Mouse (Mus musculus): ENCODE data around the gene Aen.

Gene Aen

GRCm38 (mm10) chr7:78893917-78894316, 1.7 kb upstream of the Aen start:
- DNase-seq (ENCODE audit: low spot score): no peak

- DNase-seq (ENCODE audit: low spot score): no peak
Measured at GRCm38 (mm10) chr7:78895021-78895652, 517 bp upstream of the Aen start.

GRCm38 (mm10) chr7:78897567-78897966, 1.9 kb downstream of the Aen start:
- DNase-seq (ENCODE audit: low spot score): no peak

- DNase-seq (ENCODE audit: low spot score): no peak
Measured at GRCm38 (mm10) chr7:78903174-78903870, 7.7 kb downstream of the Aen start.

- DNase-seq (ENCODE audit: low spot score): no peak
Measured at GRCm38 (mm10) chr7:78904175-78904574, 8.5 kb downstream of the Aen start.

GRCm38 (mm10) chr7:78909026-78909425, 13.4 kb downstream of the Aen start:
- DNase-seq (ENCODE audit: low spot score): no peak

GRCm38 (mm10) chr7:78910336-78911098, 14.9 kb downstream of the Aen start:
- no peak for DNase-seq (ENCODE audit: low spot score)

- DNase-seq (ENCODE audit: low spot score): no peak
Measured at GRCm38 (mm10) chr7:78911209-78911608, 15.6 kb downstream of the Aen start.

GRCm38 (mm10) chr7:78912253-78912973, 16.8 kb downstream of the Aen start:
- DNase-seq (ENCODE audit: low spot score): no peak

- DNase-seq (ENCODE audit: low spot score): no peak
Measured at GRCm38 (mm10) chr7:78912974-78913474, 17.4 kb downstream of the Aen start, which contains the start of gene Isg20. Isg20 (plus strand) TSS chr7:78913424.

- no peak for DNase-seq (ENCODE audit: low spot score)
Measured at GRCm38 (mm10) chr7:78913649-78914544, 18.2 kb downstream of the Aen start.

GRCm38 (mm10) chr7:78914545-78914845, 18.8 kb downstream of the Aen start:
- no peak for DNase-seq (ENCODE audit: low spot score)

GRCm38 (mm10) chr7:78914896-78915510, 19.3 kb downstream of the Aen start:
- DNase-seq (ENCODE audit: low spot score): no peak

- no peak for DNase-seq (ENCODE audit: low spot score)
Measured at GRCm38 (mm10) chr7:78918686-78919085, 23.0 kb downstream of the Aen start.

GRCm38 (mm10) chr7:78922506-78922905, 26.9 kb downstream of the Aen start:
- DNase-seq (ENCODE audit: low spot score): no peak

- peak; percentile 53 for DNase-seq (ENCODE audit: low spot score)
Measured at GRCm38 (mm10) chr7:78924300-78924699, 28.6 kb downstream of the Aen start.

- no peak for DNase-seq (ENCODE audit: low spot score)
Measured at GRCm38 (mm10) chr7:78924796-78925195, 29.1 kb downstream of the Aen start.

- DNase-seq (ENCODE audit: low spot score): no peak
Measured at GRCm38 (mm10) chr7:78925680-78926079, 30.0 kb downstream of the Aen start.

GRCm38 (mm10) chr7:78926156-78926555, 30.5 kb downstream of the Aen start:
- no peak for DNase-seq (ENCODE audit: low spot score)

- DNase-seq (ENCODE audit: low spot score): no peak
Measured at GRCm38 (mm10) chr7:78927266-78927665, 31.6 kb downstream of the Aen start.

Data from layer of hippocampus, adult 9-10 months (tissue).